Mouse (Mus musculus) heart, adult 9 months (tissue): ENCODE measurements around the gene Tnp2.
"Not testable (repeated sequence)": the region's sequence is repeated elsewhere in the genome, so short reads cannot be mapped to it uniquely, and the experiment has no call there.

Experiments
- DNase-seq, 2 experiments: peaks; one replicate each; pipeline ENCODE4 v3.0.0; 2022; ENCODE audit warnings: low spot score in 2 of 2

The Tnp2 gene

DNA sequence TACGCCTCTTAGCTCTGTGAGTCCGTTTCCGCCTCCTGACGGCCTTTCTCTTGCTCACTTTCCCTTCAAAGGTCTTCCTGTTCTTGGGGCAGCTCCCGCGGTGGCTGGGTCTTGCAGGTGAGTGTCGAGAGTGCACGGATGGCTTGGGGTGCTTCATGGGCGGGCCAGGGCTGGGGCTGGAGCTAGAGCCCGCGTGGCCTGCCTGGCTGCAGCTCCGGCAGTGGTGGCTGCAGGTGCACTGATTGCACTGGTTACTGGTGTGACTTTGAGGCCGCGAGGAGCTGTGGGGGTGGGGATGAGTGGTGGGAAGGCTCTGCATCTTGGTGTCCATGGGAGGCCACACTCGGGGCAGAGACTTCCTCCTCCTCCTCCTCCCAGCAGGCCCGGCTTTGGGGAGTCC is at the start of gene Tnp2:
TSS of gene Tnp2 (minus strand) at position 390 of the 400 bp plus-strand sequence.
- DNase-seq = no peak

DNA sequence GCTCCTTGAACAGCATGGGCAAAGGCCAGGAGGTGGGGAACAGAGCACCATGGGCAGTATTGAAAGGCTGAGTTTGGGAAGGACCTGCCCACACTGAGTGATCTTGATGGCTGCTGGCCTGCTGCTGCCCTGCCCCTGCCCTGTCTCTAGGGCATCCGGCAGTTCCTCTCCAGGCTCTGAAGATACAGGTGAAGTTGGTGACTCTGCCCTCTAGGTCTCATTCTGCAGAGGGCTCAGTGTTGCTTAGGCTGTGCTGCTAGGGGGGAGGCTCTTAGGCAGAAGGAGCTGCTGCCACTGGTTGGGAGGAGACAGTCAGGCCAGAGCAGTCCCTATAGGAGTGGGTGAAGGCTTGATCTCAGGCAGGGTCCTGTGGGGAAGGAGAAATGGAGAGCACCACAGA is 49.4 kb upstream of the Tnp2 start:
- no peak for DNase-seq

- no peak for DNase-seq
These were observed 48.8 kb upstream of the Tnp2 start for GRCm38 (mm10) chr16:10837250-10837649.

GRCm38 (mm10) chr16:10836388-10836787 is 47.9 kb upstream of the Tnp2 start:
- no peak for DNase-seq

DNA sequence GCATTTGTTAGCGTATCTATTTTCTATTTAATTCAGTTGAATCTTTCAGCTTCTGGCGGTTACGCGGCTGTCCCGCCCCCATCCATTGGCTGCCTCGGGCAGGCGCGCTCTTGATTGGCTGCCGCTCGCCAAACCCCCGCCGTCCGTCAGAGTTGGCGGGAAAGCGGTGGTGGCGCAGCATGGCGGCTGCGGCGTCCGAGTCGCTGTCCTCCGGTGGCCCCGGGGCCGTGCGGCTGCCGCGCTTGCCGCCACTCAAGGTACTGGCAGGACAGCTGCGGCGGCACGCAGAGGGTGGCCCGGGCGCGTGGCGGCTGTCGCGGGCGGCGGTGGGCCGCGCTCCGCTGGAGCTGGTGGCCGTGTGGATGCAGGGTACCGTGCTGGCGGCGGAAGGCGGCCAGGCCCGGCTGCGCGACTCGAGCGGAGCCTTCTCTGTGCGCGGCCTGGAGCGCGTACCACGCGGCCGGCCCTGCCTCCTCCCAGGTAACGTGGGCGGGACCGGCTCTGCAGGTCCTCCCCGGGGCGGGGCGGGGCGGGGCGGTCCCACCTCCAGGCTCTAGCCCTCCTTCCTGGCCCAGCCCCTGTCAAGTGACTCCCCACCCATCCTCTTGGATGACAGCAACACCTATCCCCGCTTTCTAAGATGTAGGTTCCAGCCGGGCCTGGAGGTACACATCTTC is 46.6 kb upstream of the Tnp2 start, which contains the start of gene Rmi2:
TSS of gene Rmi2 (plus strand) at position 149 of the 677 bp plus-strand sequence.
- peak; percentile 81 to 85 for DNase-seq

DNA sequence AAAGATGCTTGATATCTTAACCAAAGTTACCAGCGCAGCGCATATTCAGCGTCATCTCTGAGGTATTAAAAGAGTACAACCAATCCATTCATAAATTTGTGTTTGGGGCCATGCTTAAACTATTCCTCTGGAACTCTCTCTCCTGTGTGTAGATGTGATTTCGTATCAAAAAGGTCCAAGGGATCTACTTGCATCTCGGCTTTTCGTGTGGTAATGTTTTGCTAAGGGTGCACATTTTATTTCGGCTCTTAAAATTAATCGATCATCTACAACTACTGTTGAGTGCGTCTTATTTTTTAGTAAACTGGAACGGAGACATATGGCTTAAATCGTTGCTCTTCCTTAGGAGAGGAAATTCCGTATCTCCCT is 46.1 kb upstream of the Tnp2 start:
- no peak for DNase-seq

DNA sequence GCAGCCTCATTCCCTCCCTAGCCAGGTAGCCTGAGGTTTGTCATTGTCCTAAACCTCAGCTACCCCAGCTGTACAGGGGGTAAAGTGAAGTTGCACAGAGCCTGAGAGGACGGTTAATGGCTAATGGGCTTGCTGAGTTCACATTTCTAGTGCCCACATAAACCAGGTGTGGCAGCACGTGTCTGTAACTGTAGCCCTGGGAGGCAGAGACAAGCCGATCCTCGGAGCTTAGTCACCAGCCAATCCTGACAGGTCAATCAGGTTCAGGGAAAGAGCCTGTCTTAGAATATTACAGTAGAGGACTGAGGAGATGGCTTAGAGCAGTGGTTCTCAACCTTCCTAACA is 40.0 kb upstream of the Tnp2 start:
- DNase-seq = no peak

GRCm38 (mm10) chr16:10827766-10828460 is 39.5 kb upstream of the Tnp2 start:
- no peak for DNase-seq

- DNase-seq = no peak
These were observed 38.8 kb upstream of the Tnp2 start for GRCm38 (mm10) chr16:10827269-10827668.

GRCm38 (mm10) chr16:10825840-10826239 is 37.4 kb upstream of the Tnp2 start:
- no peak for DNase-seq

DNA sequence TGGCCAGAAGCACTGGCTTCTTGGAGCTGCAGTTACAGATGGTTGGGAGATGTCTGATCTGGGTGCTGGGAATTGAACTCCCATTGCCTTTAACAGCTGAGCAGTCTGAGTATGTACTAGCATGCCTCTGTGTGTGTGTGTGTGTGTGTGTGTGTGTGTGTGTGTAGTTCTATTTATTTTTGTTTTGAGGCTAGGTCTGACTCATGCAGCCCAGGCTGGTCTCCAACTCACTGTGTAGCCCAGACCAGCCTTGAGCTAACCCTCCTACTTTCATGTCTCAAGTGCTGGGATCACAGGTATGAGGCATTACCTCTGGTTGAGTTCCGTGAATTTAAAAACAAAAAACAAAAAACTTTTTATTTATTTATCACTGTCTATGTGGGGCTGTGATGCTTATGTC is 36.1 kb upstream of the Tnp2 start:
- no peak for DNase-seq

DNA sequence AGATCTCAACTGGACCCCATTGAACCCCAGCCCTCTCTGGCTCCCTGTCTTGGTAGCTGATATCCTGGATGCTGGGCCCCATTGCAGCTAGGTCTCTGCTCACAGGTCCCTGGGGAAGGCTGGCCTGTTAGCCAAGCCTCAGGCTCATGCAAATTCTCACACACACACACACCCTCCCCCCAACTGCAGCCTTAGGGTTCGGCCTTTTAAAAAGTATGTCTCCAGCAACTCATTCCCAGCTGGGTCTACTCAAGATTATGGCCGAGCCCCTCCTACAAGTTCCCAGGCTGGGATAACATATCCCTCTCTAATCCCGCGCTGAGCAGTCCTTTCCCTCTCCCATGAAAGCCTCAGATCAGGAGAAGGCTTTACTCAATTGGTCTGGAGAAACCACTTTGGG is 32.9 kb upstream of the Tnp2 start:
- DNase-seq = peak in 1 of 2 experiments; percentile 40

- DNase-seq = peak in 1 of 2 experiments; percentile 34
These were observed 31.5 kb upstream of the Tnp2 start for GRCm38 (mm10) chr16:10819966-10820365.

DNA sequence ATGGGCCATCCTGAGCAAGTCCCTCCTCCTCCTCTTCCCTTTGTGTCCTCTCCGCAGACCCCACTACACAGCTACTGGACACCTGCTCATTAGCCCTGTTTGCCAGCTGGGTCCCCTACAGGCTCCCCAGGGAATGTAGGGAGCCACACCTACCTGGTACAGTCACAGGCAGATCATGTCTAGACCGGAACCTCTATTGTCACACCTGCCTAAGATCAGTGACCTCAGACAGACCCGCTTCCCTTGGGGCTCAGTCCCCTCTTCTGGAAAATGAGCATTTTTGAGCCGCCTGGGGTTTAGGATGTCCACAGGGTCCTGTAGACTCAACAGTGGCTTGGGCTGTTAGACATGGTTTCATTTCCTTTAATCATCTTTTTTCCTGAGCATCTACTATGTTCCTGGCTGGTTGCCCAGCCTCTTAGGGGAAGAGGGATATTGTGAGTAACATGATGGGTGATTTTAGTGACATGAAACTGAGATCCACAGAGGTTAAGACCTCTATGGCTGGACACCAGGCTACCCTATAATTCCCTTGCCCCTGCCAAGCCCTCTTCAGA is 30.2 kb upstream of the Tnp2 start:
- no peak for DNase-seq

DNA sequence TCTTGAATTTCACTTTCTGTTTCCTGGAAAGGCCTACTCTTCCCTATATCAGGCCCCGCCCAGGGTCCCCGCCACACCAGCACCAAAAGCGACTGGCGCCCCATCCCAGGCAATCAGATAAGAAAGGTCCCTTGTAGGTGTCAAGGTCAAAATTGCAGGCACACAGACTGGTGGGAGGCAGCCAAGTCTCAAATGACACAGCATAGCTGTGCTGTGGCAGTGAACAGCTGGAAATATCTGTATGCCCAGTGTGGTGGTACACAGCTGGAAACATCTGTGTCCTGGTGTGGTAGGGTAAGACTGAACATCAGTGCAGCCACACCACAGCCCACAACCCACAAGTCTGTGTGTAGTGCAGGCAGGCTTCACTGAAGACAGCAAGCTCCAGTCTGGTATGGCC is 26.4 kb upstream of the Tnp2 start:
- DNase-seq = no peak

- no peak for DNase-seq
These were observed 25.3 kb upstream of the Tnp2 start for GRCm38 (mm10) chr16:10813726-10814125.

GRCm38 (mm10) chr16:10812865-10813371 is 24.5 kb upstream of the Tnp2 start, which contains the start of gene Gm11172:
Gene Gm11172, plus strand, starts transcription at chr16:10812915.
- DNase-seq = no peak

DNA sequence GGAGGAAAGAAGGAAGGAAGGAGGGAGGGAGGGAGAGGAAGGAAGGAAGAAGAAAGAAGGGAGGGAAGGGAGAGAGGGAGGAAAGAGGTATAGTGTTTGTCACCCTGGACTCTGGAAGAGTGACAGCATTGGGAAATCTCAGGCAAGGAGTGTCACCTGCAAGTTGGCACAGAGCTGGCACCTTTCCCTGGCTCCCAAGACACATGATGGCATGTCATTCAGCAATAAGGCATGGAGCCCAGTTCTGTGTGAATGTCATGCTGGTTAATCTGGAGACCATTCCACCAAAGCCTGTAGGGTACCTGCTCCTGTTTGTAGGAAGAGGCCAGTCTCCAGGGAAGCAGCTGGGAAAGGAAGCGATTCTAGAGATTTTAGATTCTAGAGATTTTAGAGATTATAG is 21.9 kb upstream of the Tnp2 start:
- no peak for DNase-seq

- DNase-seq = no peak
These were observed 17.5 kb upstream of the Tnp2 start, which contains the start of gene Prm1 for GRCm38 (mm10) chr16:10805789-10806527. Gene Prm1, minus strand, starts transcription at chr16:10805839.

- DNase-seq = not testable (repeated sequence)
These were observed 14.0 kb upstream of the Tnp2 start for GRCm38 (mm10) chr16:10802420-10802819.

DNA sequence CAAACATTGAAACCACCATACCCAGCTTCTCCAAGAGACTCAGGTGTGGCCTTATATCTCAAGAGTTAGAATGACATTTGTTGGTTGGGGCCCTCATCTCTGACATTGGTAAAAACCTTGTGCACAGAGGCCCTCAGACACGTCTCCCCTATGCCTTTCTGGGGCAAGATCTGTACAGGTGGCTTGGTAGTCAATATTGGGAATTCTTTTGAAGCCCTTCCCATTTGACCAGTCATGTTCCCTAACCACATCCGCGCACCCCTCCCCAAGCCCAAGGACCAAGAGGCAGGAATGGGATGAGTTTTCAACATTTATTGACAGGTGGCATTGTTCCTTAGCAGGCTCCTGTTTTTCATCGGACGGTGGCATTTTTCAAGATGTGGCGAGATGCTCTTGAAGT is 7.6 kb upstream of the Tnp2 start, which contains the start of gene Prm2:
TSS of gene Prm2 (minus strand) at position 101 of the 400 bp plus-strand sequence.
- no peak for DNase-seq

- DNase-seq = no peak
These were observed 2.2 kb upstream of the Tnp2 start, which contains the start of gene Prm3 for GRCm38 (mm10) chr16:10790702-10791101. Gene Prm3, minus strand, starts transcription at chr16:10790914.
